Mouse (Mus musculus): ENCODE data around the gene Tmem269. TPM values are rescaled to one million over a fixed set of nuclear protein-coding genes. Genes with fewer than 3 reads are reported as not detected.
A peak's percentile ranks its signal among the peaks of the same experiment; 100 is the strongest.

The Tmem269 gene
- polyA plus RNA-seq, 1 experiment from 2014 or later = not detected

DNA sequence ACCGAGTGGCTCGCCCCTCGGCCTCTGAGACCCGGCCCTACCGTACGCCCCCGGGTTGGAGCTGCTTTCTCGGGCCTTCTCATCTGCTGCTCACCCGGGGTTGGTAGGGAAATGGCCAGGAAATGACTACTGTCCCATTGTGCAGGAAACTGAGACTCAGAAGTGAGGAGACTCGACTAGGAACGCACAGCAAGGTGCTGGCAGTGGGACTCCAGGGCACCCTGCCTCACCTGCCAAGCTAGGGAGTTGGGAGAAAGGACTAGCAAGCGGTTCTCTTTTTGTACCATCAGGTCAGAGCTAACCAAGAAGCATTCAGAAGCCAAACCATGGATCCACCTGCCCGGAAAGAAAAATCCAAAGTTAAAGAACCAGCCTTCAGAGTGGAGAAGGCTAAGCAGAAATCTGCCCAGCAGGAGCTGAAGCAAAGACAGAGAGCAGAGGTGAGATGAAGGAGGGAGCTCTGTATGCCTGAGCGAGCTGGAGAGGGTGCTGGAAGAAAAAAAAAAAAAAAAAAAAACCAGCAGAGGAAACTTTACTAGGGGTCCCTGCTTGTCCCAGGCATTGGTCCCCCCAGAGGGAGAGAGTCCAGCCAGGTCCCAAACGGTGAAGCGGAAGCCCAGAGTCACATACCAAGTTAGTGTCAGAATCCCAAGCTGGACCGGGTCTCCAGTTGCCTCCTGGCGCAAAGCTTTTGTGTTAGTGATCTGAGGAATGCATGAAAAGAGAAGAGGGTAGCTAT, 22.3 kb downstream of the Tmem269 start:
- DNase-seq (ENCODE audit: low spot score) (no peak), ATAC-seq (replicated peaks; ENCODE audit: insufficient number of reproducible peaks, low FRiP score, low TSS enrichment, low read depth) (no peak; the same call in 1 of the 2 replicates)
- H3K9me3 ChIP-seq (replicated peaks; ENCODE audit: control insufficient read depth, low read length) = no peaks in the 10 kb centered on the region
- H3K9ac ChIP-seq (replicated peaks; ENCODE audit: low read length) = peak overlapping the region; percentile 79
- H3K4me2 ChIP-seq (ENCODE audit: low read depth, low read length) = peak overlapping the region; percentile 66
- peak overlapping the region; percentile 79 for H3K4me3 ChIP-seq (ENCODE audit: low read depth, low read length)
- 9% methylated on average over 18 of the region's 18 CpGs for WGBS
- H3K36me3 ChIP-seq (replicated peaks; ENCODE audit: control insufficient read depth, insufficient read depth, low read depth, low read length) = no peaks in the 10 kb centered on the region; the same call in none of the 2 replicates
- H3K4me1 ChIP-seq (ENCODE audit: control insufficient read depth, insufficient read depth, low read length) = no peaks in the 10 kb centered on the region; the same call in 1 of the 2 replicates
- H3K27ac ChIP-seq (replicated peaks; ENCODE audit: low read depth, low read length) = peak overlapping the region; percentile 47
- H3K27me3 ChIP-seq (ENCODE audit: control insufficient read depth, insufficient read depth, low read length) = no peaks in the 10 kb centered on the region

- Histone ChIP-seq H3K27ac (replicated peaks; ENCODE audit: low read depth, low read length) (peak within 1 kb of the TSS; percentile 47), H3K27me3 (ENCODE audit: control insufficient read depth, insufficient read depth, low read length) (no peaks in the 10 kb centered on the region), H3K9ac (replicated peaks; ENCODE audit: low read length) (peak within 1 kb of the TSS; percentile 79), H3K9me3 (replicated peaks; ENCODE audit: control insufficient read depth, low read length) (no peaks in the 10 kb centered on the region), H3K4me2 (ENCODE audit: low read depth, low read length) (peak within 1 kb of the TSS; percentile 66), H3K36me3 (replicated peaks; ENCODE audit: control insufficient read depth, insufficient read depth, low read depth, low read length) (no peaks in the 10 kb centered on the region; the same call in 1 of the 2 replicates), H3K4me3 (ENCODE audit: low read depth, low read length) (peak within 1 kb of the TSS; percentile 79), H3K4me1 (ENCODE audit: control insufficient read depth, insufficient read depth, low read length) (no peaks in the 10 kb centered on the region; the same call in 1 of the 2 replicates)
- peak; percentile 82 for ATAC-seq (replicated peaks; ENCODE audit: insufficient number of reproducible peaks, low FRiP score, low TSS enrichment, low read depth)
- peak; percentile 93 for DNase-seq (ENCODE audit: low spot score)
- 1% methylated on average over 41 of the region's 47 CpGs for WGBS
Measured at GRCm38 (mm10) chr4:119194909-119195581, 23.0 kb downstream of the Tmem269 start, which contains the start of gene Svbp. Svbp (plus strand) TSS chr4:119195306.

GRCm38 (mm10) chr4:119192757-119193156, 25.3 kb downstream of the Tmem269 start:
- Histone ChIP-seq H3K4me3 (ENCODE audit: low read depth, low read length) (no peak overlapping the region), H3K4me2 (ENCODE audit: low read depth, low read length) (no peak overlapping the region), H3K9me3 (replicated peaks; ENCODE audit: control insufficient read depth, low read length) (no peaks in the 10 kb centered on the region), H3K9ac (replicated peaks; ENCODE audit: low read length) (no peak overlapping the region), H3K36me3 (replicated peaks; ENCODE audit: control insufficient read depth, insufficient read depth, low read depth, low read length) (no peaks in the 10 kb centered on the region; the same call in 1 of the 2 replicates), H3K27ac (replicated peaks; ENCODE audit: low read depth, low read length) (no peak overlapping the region), H3K4me1 (ENCODE audit: control insufficient read depth, insufficient read depth, low read length) (no peaks in the 10 kb centered on the region; the same call in 1 of the 2 replicates), H3K27me3 (ENCODE audit: control insufficient read depth, insufficient read depth, low read length) (no peaks in the 10 kb centered on the region)
- no peak for DNase-seq (ENCODE audit: low spot score)
- ATAC-seq (replicated peaks; ENCODE audit: insufficient number of reproducible peaks, low FRiP score, low TSS enrichment, low read depth) = no peak
- WGBS = 88% methylated on average over 4 of the region's 4 CpGs

DNA sequence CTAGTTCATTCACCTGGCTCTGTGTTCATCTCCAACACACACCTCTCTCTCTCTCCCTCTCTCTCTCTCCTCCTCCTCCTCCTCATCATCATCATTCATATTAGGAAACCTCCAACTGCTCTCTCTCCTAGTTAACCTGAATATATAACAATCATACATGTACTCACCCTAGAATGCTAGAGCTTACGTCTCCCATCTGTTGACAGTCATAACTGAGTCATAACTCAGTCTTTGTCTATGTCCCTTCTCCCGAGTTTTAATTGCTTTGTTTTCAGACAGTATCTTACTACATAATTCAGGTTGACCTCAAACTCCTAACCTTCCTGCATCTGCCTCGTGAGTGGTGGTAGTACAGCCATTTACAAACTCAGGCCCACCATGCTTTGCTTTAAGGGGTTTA, 26.7 kb downstream of the Tmem269 start:
- no peaks in the 10 kb centered on the region for H3K27me3 ChIP-seq (ENCODE audit: control insufficient read depth, insufficient read depth, low read length)
- DNase-seq (ENCODE audit: low spot score) = no peak
- ATAC-seq (replicated peaks; ENCODE audit: insufficient number of reproducible peaks, low FRiP score, low TSS enrichment, low read depth) = no peak
- no peak overlapping the region for H3K9ac ChIP-seq (replicated peaks; ENCODE audit: low read length)
- no peaks in the 10 kb centered on the region for H3K4me1 ChIP-seq (ENCODE audit: control insufficient read depth, insufficient read depth, low read length)
- no peaks in the 10 kb centered on the region for H3K9me3 ChIP-seq (replicated peaks; ENCODE audit: control insufficient read depth, low read length)
- no peak overlapping the region for H3K4me3 ChIP-seq (ENCODE audit: low read depth, low read length)
- H3K4me2 ChIP-seq (ENCODE audit: low read depth, low read length) = no peak overlapping the region
- H3K27ac ChIP-seq (replicated peaks; ENCODE audit: low read depth, low read length) = no peak overlapping the region
- no peaks in the 10 kb centered on the region for H3K36me3 ChIP-seq (replicated peaks; ENCODE audit: control insufficient read depth, insufficient read depth, low read depth, low read length)
- 75% methylated on average over 3 of the region's 3 CpGs for WGBS

GRCm38 (mm10) chr4:119190618-119191017, 27.4 kb downstream of the Tmem269 start:
- Histone ChIP-seq H3K27me3 (ENCODE audit: control insufficient read depth, insufficient read depth, low read length) (no peaks in the 10 kb centered on the region), H3K9ac (replicated peaks; ENCODE audit: low read length) (no peak overlapping the region), H3K4me1 (ENCODE audit: control insufficient read depth, insufficient read depth, low read length) (no peaks in the 10 kb centered on the region), H3K4me3 (ENCODE audit: low read depth, low read length) (no peak overlapping the region), H3K36me3 (replicated peaks; ENCODE audit: control insufficient read depth, insufficient read depth, low read depth, low read length) (no peaks in the 10 kb centered on the region), H3K9me3 (replicated peaks; ENCODE audit: control insufficient read depth, low read length) (no peaks in the 10 kb centered on the region), H3K27ac (replicated peaks; ENCODE audit: low read depth, low read length) (no peak overlapping the region), H3K4me2 (ENCODE audit: low read depth, low read length) (no peak overlapping the region)
- ATAC-seq (replicated peaks; ENCODE audit: insufficient number of reproducible peaks, low FRiP score, low TSS enrichment, low read depth) (no peak), DNase-seq (ENCODE audit: low spot score) (no peak)
- 88% methylated on average over 8 of the region's 8 CpGs for WGBS

DNA sequence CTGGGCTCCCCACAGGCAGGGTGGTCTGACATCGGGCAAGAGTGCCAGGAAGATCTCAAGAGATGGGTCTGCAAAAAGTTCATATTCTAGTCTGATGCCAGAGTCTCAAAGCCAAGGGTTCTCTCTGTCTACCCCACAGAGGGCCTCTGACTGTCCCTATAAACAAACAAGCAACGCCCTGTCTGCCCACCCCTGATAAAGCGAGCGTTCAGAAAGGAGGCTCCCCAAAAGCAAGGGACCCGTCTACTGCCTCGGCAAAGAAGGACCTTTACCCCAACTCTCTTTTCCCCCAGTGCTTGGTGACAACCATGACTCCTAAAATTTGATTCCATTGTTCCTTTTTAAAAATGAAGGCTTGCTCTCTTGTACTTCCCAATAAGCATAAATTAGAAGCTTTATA, 28.2 kb downstream of the Tmem269 start, which contains the start of gene Ermap:
Ermap (minus strand) TSS at position 148 of the 400 bp plus-strand sequence.
- 67% methylated on average over 6 of the region's 6 CpGs for WGBS
- Histone ChIP-seq H3K27me3 (ENCODE audit: control insufficient read depth, insufficient read depth, low read length) (no peaks in the 10 kb centered on the region), H3K9me3 (replicated peaks; ENCODE audit: control insufficient read depth, low read length) (no peaks in the 10 kb centered on the region), H3K4me2 (ENCODE audit: low read depth, low read length) (no peak within 1 kb of the TSS), H3K9ac (replicated peaks; ENCODE audit: low read length) (no peak within 1 kb of the TSS), H3K27ac (replicated peaks; ENCODE audit: low read depth, low read length) (no peak within 1 kb of the TSS), H3K4me1 (ENCODE audit: control insufficient read depth, insufficient read depth, low read length) (no peaks in the 10 kb centered on the region), H3K36me3 (replicated peaks; ENCODE audit: control insufficient read depth, insufficient read depth, low read depth, low read length) (no peaks in the 10 kb centered on the region), H3K4me3 (ENCODE audit: low read depth, low read length) (no peak within 1 kb of the TSS)
- ATAC-seq (replicated peaks; ENCODE audit: insufficient number of reproducible peaks, low FRiP score, low TSS enrichment, low read depth) = no peak
- DNase-seq (ENCODE audit: low spot score) = no peak

GRCm38 (mm10) chr4:119189392-119189791, 28.6 kb downstream of the Tmem269 start:
- Histone ChIP-seq H3K36me3 (replicated peaks; ENCODE audit: control insufficient read depth, insufficient read depth, low read depth, low read length) (no peaks in the 10 kb centered on the region), H3K9ac (replicated peaks; ENCODE audit: low read length) (no peak overlapping the region), H3K9me3 (replicated peaks; ENCODE audit: control insufficient read depth, low read length) (no peaks in the 10 kb centered on the region), H3K27ac (replicated peaks; ENCODE audit: low read depth, low read length) (no peak overlapping the region), H3K4me1 (ENCODE audit: control insufficient read depth, insufficient read depth, low read length) (no peaks in the 10 kb centered on the region), H3K27me3 (ENCODE audit: control insufficient read depth, insufficient read depth, low read length) (no peaks in the 10 kb centered on the region), H3K4me2 (ENCODE audit: low read depth, low read length) (no peak overlapping the region), H3K4me3 (ENCODE audit: low read depth, low read length) (no peak overlapping the region)
- no peak for DNase-seq (ENCODE audit: low spot score)
- 81% methylated on average over 6 of the region's 6 CpGs for WGBS
- no peak for ATAC-seq (replicated peaks; ENCODE audit: insufficient number of reproducible peaks, low FRiP score, low TSS enrichment, low read depth)
